Mouse (Mus musculus) heart, embryonic 13.5 days (tissue): Measurements from ENCODE around the gene Vmn1r35. TPM values are rescaled to one million over a fixed set of nuclear protein-coding genes. Genes with fewer than 3 reads are reported as not detected.
"Not testable (repeated sequence)": the region's sequence is repeated elsewhere in the genome, so short reads cannot be mapped to it uniquely, and the experiment has no call there.

Source experiments
- ATAC-seq: fragments of 200-750 bp; cut with Nextera tagmentation; 2 replicates; pipeline ENCODE4 v1.8.0; 2017; ENCODE audit warnings: moderate TSS enrichment; ENCODE audit not compliant: insufficient number of reproducible peaks, low FRiP score, low TSS enrichment; ENCODE audit errors: extremely low read depth
- H3K27ac ChIP-seq: fragments of 300-500 bp; sonication (generic); replicated peaks from 2 replicates; pipeline ENCODE4 v1.5.1; 2015; ENCODE audit warnings: moderate library complexity, mild to moderate bottlenecking, inconsistent platforms
- H3K27me3 ChIP-seq: fragments of 300-500 bp; sonication (generic); replicated peaks from 2 replicates; pipeline ENCODE4 v1.6.1; 2015; ENCODE audit warnings: mild to moderate bottlenecking, inconsistent platforms
- H3K36me3 ChIP-seq: fragments of 300-500 bp; sonication (generic); 2 replicates; pipeline ENCODE4 v1.6.1; 2015; ENCODE audit warnings: mild to moderate bottlenecking, inconsistent platforms
- H3K4me1 ChIP-seq: fragments of 300-500 bp; sonication (generic); 2 replicates; pipeline ENCODE4 v1.6.1; 2015; ENCODE audit warnings: inconsistent platforms
- H3K4me2 ChIP-seq: fragments of 300-500 bp; sonication (generic); 2 replicates; pipeline ENCODE4 v1.6.1; 2015; ENCODE audit warnings: inconsistent platforms, mild to moderate bottlenecking, moderate library complexity
- H3K4me3 ChIP-seq: fragments of 300-500 bp; sonication (generic); 2 replicates; pipeline ENCODE4 v1.5.1; 2015; ENCODE audit warnings: moderate library complexity, mild to moderate bottlenecking, inconsistent platforms
- H3K9ac ChIP-seq: fragments of 300-500 bp; sonication (generic); 2 replicates; pipeline ENCODE4 v1.6.1; 2015; ENCODE audit warnings: inconsistent platforms, mild to moderate bottlenecking, moderate library complexity
- H3K9me3 ChIP-seq: fragments of 300-500 bp; sonication (generic); 2 replicates; pipeline ENCODE4 v1.6.1; 2016; ENCODE audit warnings: inconsistent platforms
- WGBS: fragments of 180-500 bp; shearing (Covaris S2); methylation state at CpG from one replicate; pipeline ENCODE4 v1.1.7; 2015; ENCODE audit warnings: mixed read lengths; 5-methylcytosine and 5-hydroxymethylcytosine counted together
- polyA plus RNA-seq: library from polyadenylated mRNA; unstranded; fragments of >200 nt; fragmentation: Nextera tagmentation; extraction: Ambion mirVana; gene quantifications from 2 replicates; pipeline ENCODE4 v1.2.1, GENCODE M21; 2015

Gene Vmn1r35
- polyA plus RNA-seq, result not detected in 2 replicates

DNA sequence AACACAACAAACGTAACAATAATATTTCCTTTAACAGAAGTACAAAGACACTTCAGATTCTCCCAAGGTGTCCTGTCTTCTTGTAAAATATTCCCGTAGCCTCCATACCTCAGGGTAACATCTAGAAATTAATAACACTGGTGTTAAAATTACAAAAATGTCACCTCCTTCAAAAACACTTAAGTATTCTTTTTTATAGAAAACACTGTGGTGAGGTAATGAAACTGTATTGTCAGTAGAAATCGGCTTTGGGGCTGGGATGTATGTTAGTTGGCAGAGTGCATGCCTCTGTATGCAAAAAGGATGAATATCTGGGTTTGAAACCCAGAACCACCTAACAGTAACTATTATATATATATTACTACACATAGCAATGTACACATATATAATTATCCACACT lies at the start of gene Vmn1r35:
Vmn1r35 (minus strand) TSS at position 101 of the 400 bp plus-strand sequence.
- H3K4me2 ChIP-seq, result no peak within 1 kb of the TSS
- WGBS, result 77% methylated on average over 3 of the region's 3 CpGs
- H3K4me1 ChIP-seq, result no peaks in the 10 kb centered on the region
- H3K27ac ChIP-seq, result no peak within 1 kb of the TSS
- ATAC-seq, result no peak
- H3K4me3 ChIP-seq, result no peak within 1 kb of the TSS
- no peaks in the 10 kb centered on the region for H3K27me3 ChIP-seq
- H3K9ac ChIP-seq, result no peak within 1 kb of the TSS
- no peaks in the 10 kb centered on the region for H3K9me3 ChIP-seq
- no peaks in the 10 kb centered on the region for H3K36me3 ChIP-seq

DNA sequence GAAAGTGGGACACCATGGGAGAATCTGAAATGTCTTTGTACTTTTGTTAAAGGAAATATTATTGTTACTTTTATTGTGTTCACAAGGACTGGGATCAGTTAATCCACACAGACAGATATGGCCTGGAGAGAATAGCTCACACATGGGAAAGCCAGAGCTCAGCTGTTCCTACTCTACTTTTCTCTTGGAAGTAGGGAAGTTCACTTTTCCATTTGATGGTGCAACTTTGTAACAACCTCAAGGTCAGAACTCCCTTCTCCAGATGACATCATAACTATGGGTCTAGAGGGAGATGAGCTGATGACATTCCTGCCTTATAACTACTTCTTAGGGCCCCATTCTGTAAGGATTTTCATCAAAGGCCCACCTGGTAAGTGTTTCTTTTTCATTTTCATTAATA lies 43.4 kb upstream of the Vmn1r35 start, which contains the start of gene Vmn1r37:
Vmn1r37 (plus strand) TSS at position 301 of the 400 bp plus-strand sequence.
- H3K27me3 ChIP-seq, ATAC-seq, H3K9ac ChIP-seq, H3K36me3 ChIP-seq, H3K4me3 ChIP-seq, H3K4me1 ChIP-seq, H3K4me2 ChIP-seq, H3K9me3 ChIP-seq, H3K27ac ChIP-seq: not testable (repeated sequence)

DNA sequence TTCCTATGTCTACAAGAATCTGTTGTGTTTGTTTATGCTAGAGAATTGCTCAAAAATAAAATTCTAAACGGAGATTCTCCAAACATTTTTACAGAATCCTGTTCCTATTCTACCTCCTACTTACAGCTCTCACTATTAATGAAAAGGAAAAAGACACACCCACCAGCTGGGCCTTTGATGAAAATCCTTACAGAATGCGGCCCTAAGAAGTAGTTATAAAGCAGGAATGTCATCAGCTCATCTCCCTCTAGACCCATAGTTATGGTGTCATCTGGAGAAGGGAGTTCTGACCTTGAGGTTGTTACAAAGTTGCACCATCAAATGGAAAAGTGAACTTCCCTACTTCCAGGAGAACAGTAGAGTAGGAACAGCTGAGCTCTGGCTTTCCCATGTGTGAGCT lies 33.4 kb upstream of the Vmn1r35 start, which contains the start of gene Vmn1r36:
Vmn1r36 (minus strand) TSS at position 101 of the 400 bp plus-strand sequence.
- 41% methylated on average over 2 of the region's 2 CpGs for WGBS
- not testable (repeated sequence) for H3K4me1 ChIP-seq, H3K9ac ChIP-seq, H3K27ac ChIP-seq, ATAC-seq, H3K36me3 ChIP-seq, H3K27me3 ChIP-seq, H3K9me3 ChIP-seq, H3K4me3 ChIP-seq, H3K4me2 ChIP-seq

DNA sequence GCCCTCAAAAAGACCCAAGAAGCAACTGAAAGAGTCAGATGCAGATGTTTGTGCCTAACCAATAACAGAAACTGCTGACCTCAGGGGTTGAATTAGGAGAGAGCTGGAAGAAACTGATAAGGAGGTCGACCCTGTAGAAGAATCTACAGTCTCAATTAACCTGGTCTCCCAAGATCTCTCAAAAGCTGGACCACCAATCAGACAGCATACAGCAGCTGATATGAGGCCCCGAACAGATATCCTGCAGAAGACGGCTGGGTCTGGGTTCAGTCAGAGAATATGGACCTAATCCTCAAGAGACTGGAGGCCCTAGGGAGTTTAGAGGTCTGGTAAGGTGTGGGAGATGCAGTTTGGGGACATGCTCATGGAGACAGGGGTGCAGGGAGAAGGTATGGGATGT lies 28.1 kb upstream of the Vmn1r35 start:
- 57% methylated on average over 3 of the region's 3 CpGs for WGBS
- H3K27ac ChIP-seq, result no peak overlapping the region
- H3K4me3 ChIP-seq, result no peak overlapping the region
- no peaks in the 10 kb centered on the region for H3K9me3 ChIP-seq
- no peaks in the 10 kb centered on the region for H3K4me1 ChIP-seq
- H3K27me3 ChIP-seq, result no peaks in the 10 kb centered on the region
- H3K36me3 ChIP-seq, result no peaks in the 10 kb centered on the region
- no peak overlapping the region for H3K9ac ChIP-seq
- no peak for ATAC-seq
- no peak overlapping the region for H3K4me2 ChIP-seq

DNA sequence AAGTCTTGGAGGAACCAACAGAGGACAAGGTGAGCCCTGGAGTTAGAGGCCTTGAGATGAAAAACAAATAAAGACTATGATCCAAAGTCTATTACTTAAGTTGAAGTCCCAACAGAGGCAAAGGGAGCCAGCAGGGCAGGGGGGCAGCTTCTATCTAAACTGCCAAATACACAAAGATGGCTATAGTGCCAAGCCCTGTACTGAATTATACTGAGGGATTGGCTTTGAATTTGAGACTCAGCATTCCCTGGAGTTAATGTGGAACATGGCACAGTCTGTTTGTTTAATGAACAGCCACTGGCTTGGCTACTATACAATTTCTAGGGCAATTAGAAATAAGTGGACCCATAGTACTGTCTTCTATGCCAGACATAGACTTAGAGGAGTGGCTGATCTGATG lies 23.2 kb upstream of the Vmn1r35 start:
- no peak for ATAC-seq
- Histone ChIP-seq H3K4me3 (no peak overlapping the region), H3K4me1 (no peaks in the 10 kb centered on the region), H3K27me3 (no peaks in the 10 kb centered on the region), H3K9ac (no peak overlapping the region), H3K36me3 (no peaks in the 10 kb centered on the region), H3K27ac (no peak overlapping the region), H3K9me3 (no peaks in the 10 kb centered on the region), H3K4me2 (no peak overlapping the region)

DNA sequence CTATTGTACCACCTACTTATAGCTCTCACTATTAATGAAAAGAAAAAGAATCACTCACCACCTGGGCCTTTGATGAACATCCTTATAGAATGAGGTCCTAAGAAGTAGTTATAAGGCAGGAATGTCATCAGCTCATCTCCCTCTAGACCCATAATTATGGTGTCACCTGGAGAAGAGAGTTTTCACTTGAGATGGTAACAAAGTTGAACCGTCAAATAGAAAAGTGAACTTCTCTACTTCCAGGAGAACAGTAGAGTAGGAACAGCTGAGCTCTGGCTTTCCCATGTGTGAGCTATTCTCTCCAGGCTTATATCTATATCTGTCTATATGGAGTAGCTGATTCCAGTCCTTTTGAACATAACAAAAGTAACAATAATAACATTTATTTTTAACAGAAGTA lies 41.9 kb downstream of the Vmn1r35 start, which contains the start of gene Vmn1r34:
Vmn1r34 (minus strand) TSS at position 101 of the 400 bp plus-strand sequence.
- Histone ChIP-seq H3K4me3 (no peak within 1 kb of the TSS), H3K4me2 (no peak within 1 kb of the TSS), H3K27me3 (no peaks in the 10 kb centered on the region), H3K9ac (no peak within 1 kb of the TSS), H3K4me1 (no peaks in the 10 kb centered on the region), H3K27ac (no peak within 1 kb of the TSS), H3K36me3 (no peaks in the 10 kb centered on the region), H3K9me3 (no peaks in the 10 kb centered on the region)
- WGBS, result 72% methylated on average over 1 of the region's 1 CpGs
- ATAC-seq, result no peak

Other genes starting within 250 kb of the Vmn1r35 start
- 70.8 and 75.3 TPM in 2 replicates for gene Mad2l1, start 150.5 kb downstream of the Vmn1r35 start, polyA plus RNA-seq
- 0.05 TPM in 1 of 2 replicates, not detected in the other for gene Vmn1r32, start 125.8 kb downstream of the Vmn1r35 start, polyA plus RNA-seq
- gene Vmn1r33, start 67.6 kb downstream of the Vmn1r35 start, polyA plus RNA-seq, result not detected in 2 replicates
- not detected in 2 replicates for gene Vmn1r34, start 42.0 kb downstream of the Vmn1r35 start, polyA plus RNA-seq
- gene Vmn1r36, start 33.3 kb upstream of the Vmn1r35 start, polyA plus RNA-seq, result not detected in 2 replicates
- not detected in 2 replicates for gene Vmn1r37, start 43.5 kb upstream of the Vmn1r35 start, polyA plus RNA-seq
- gene Vmn1r38, start 96.7 kb upstream of the Vmn1r35 start, polyA plus RNA-seq, result not detected in 2 replicates
- not detected in 2 replicates for gene Vmn1r39, start 124.7 kb upstream of the Vmn1r35 start, polyA plus RNA-seq
- gene Gng12, start 210.5 kb upstream of the Vmn1r35 start, polyA plus RNA-seq, result 51.7 and 57.4 TPM in 2 replicates